Mouse (Mus musculus) embryonic fibroblast, embryonic 13.5 days (primary cell): ENCODE results near the gene Ahsg.

ENCODE experiments used
- CTCF ChIP-seq: IDR thresholded peaks from 2 replicates; pipeline ENCODE4 v1.5.1; 2011; ENCODE audit warnings: mild to moderate bottlenecking, control low read depth, low read length, moderate library complexity, borderline replicate concordance; ENCODE audit not compliant: insufficient read depth
- POLR2A ChIP-seq: IDR thresholded peaks from 2 replicates; pipeline ENCODE4 v1.6.1; 2011; ENCODE audit warnings: low read depth, mild to moderate bottlenecking, control low read depth, low read length, moderate library complexity

DNA sequence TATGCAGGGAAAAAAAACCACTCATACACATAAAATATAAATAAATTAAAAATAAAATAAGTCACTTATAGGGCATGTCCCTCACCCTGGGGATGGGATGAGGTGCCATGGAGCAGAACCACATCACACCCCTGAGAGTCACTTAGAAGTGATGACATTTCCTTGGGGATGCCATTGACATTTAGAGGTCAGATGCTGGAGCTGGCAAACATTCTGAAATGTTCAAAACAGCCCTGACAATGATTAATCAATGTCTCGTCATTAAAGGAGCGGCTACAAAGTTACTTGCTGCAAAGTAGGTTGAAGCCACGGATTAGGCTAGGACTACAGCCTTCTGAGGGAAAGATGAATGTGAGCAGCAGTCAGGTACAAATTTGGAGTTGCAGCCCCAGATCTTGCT, 10.2 kb downstream of the Ahsg start:
- TF ChIP-seq CTCF, result no peak
- TF ChIP-seq POLR2A, result no peak
